Mouse (Mus musculus) forebrain, embryonic 15.5 days (tissue): ENCODE measurements around the gene Prkca. TPM values are rescaled to one million over a fixed set of nuclear protein-coding genes. Genes with fewer than 3 reads are reported as not detected.
A peak's percentile ranks its signal among the peaks of the same experiment; 100 is the strongest.
"Not testable (repeated sequence)": the region's sequence is repeated elsewhere in the genome, so short reads cannot be mapped to it uniquely, and the experiment has no call there.

Source experiments
- ATAC-seq: fragments of 200-750 bp; cut with Nextera tagmentation; replicated peaks from 2 replicates; pipeline ENCODE4 v1.8.0; 2017; ENCODE audit warnings: mild to moderate bottlenecking, moderate TSS enrichment, moderate library complexity
- H3K27ac ChIP-seq: fragments of 300-500 bp; sonication (generic); replicated peaks from 2 replicates; pipeline ENCODE4 v1.5.1; 2015; ENCODE audit warnings: mild to moderate bottlenecking, inconsistent platforms
- H3K27me3 ChIP-seq: fragments of 300-500 bp; sonication (generic); 2 replicates; pipeline ENCODE4 v1.6.1; 2015; ENCODE audit warnings: inconsistent platforms
- H3K36me3 ChIP-seq: fragments of 300-500 bp; sonication (generic); 2 replicates; pipeline ENCODE4 v1.6.1; 2015; ENCODE audit warnings: mild to moderate bottlenecking, inconsistent platforms
- H3K4me1 ChIP-seq: fragments of 300-500 bp; sonication (generic); 2 replicates; pipeline ENCODE4 v1.6.1; 2015; ENCODE audit warnings: inconsistent platforms
- H3K4me2 ChIP-seq: fragments of 300-500 bp; sonication (generic); replicated peaks from 2 replicates; pipeline ENCODE4 v1.6.1; 2015; ENCODE audit warnings: mild to moderate bottlenecking, inconsistent platforms
- H3K4me3 ChIP-seq: fragments of 300-500 bp; sonication (generic); 2 replicates; pipeline ENCODE4 v1.5.1; 2015; ENCODE audit warnings: mild to moderate bottlenecking, inconsistent platforms
- H3K9ac ChIP-seq: fragments of 300-500 bp; sonication (generic); replicated peaks from 2 replicates; pipeline ENCODE4 v1.6.1; 2015; ENCODE audit warnings: mild to moderate bottlenecking, inconsistent platforms
- H3K9me3 ChIP-seq: fragments of 300-500 bp; sonication (generic); 2 replicates; pipeline ENCODE4 v1.6.1; 2016; ENCODE audit warnings: inconsistent platforms
- WGBS: fragments of 180-500 bp; shearing (Covaris S2); methylation state at CpG from one replicate; pipeline ENCODE4 v1.1.7; 2015; ENCODE audit warnings: mixed read lengths; 5-methylcytosine and 5-hydroxymethylcytosine counted together
- polyA plus RNA-seq: library from polyadenylated mRNA; unstranded; fragments of >200 nt; fragmentation: Nextera tagmentation; extraction: Ambion mirVana; gene quantifications from 2 replicates; pipeline ENCODE4 v1.2.1, GENCODE M21; 2015

Gene Prkca
- polyA plus RNA-seq, 1 experiment from 2014 or later: 8.0 TPM

DNA sequence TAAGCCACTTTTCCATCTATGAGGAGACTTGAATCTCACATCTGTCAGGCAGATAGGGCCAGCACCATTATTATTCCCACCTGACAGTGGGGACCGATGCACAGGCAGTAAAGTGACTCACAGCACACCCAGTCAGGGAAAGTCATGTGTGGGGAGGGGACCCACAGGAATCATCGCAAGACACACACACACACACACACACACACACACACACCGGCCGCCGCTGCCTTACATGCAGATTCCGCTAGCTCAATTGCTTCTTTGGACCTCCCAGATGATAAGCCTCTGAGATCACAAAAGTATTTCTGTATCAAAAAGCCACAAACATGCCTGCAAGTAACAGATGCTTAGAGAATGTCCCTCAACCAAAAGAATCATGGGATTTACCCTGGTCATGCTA lies 239.6 kb downstream of the Prkca start:
- no peaks in the 10 kb centered on the region for H3K4me1 ChIP-seq
- ATAC-seq: no peak
- WGBS: 98% methylated on average over 6 of the region's 6 CpGs
- H3K36me3 ChIP-seq: no peaks in the 10 kb centered on the region
- H3K27me3 ChIP-seq: no peaks in the 10 kb centered on the region
- no peak overlapping the region for H3K4me2 ChIP-seq
- H3K27ac ChIP-seq: no peak overlapping the region
- H3K9ac ChIP-seq: no peak overlapping the region
- no peaks in the 10 kb centered on the region for H3K9me3 ChIP-seq
- H3K4me3 ChIP-seq: no peak overlapping the region

GRCm38 (mm10) chr11:108101280-108101950 lies 242.3 kb downstream of the Prkca start:
- Histone ChIP-seq H3K4me2 (no peak overlapping the region), H3K4me3 (no peak overlapping the region), H3K27ac (no peak overlapping the region), H3K4me1 (no peaks in the 10 kb centered on the region), H3K27me3 (no peaks in the 10 kb centered on the region), H3K9me3 (no peaks in the 10 kb centered on the region), H3K36me3 (no peaks in the 10 kb centered on the region), H3K9ac (no peak overlapping the region)
- ATAC-seq: no peak
- WGBS: 84% methylated on average over 8 of the region's 8 CpGs

DNA sequence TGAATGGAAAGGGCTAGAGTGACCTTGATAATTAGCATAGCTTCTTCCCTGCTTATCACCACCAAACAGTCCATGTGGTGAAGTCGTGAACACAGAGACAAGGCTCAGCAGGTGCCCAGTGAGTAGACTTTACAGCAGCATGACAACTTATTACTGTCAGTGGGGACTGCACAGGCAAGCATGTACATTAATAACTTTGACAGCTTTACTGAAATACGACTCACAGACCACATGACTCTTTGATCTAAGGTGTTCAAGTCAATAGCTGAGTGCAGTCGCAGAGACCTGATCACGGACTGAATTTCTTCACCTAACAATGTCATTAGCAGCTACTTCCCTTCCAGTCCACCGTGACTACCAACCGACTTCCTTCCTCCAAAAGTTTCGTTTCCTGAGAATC lies 245.4 kb downstream of the Prkca start:
- 89% methylated on average over 7 of the region's 7 CpGs for WGBS

DNA sequence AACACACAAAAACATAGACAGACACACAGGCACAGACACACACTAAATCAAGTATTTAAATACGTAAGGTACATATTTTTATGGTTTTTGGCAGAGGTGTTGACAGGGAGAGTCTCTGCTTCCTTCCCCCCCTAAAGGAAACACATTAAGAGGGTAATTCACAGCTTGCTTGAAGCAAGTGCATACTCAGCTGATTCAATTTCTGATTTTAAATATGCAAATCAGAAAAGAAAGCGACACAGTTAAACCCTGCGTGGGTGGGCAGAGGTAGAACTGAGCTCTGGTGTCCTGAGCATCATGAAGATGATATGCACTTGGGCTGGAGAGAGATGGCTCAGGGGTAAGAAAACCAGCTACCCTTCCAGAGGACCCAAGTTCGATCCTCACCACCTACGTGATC lies 248.9 kb downstream of the Prkca start:
- peaks cover 6% of the 10 kb centered on the region; the same call in 1 of the 2 replicates for H3K4me1 ChIP-seq
- WGBS: 88% methylated on average over 5 of the region's 5 CpGs
- H3K9me3 ChIP-seq: no peaks in the 10 kb centered on the region
- H3K9ac ChIP-seq: no peak overlapping the region
- no peaks in the 10 kb centered on the region for H3K27me3 ChIP-seq
- no peaks in the 10 kb centered on the region for H3K36me3 ChIP-seq
- H3K27ac ChIP-seq: no peak overlapping the region
- no peak overlapping the region for H3K4me3 ChIP-seq
- ATAC-seq: no peak
- H3K4me2 ChIP-seq: no peak overlapping the region

More for the DNA sequence above, 245.4 kb downstream of the Prkca start:
- H3K9me3 ChIP-seq: no peaks in the 10 kb centered on the region
- H3K27ac ChIP-seq: no peak overlapping the region
- no peak for ATAC-seq
- H3K4me3 ChIP-seq: no peak overlapping the region
- no peaks in the 10 kb centered on the region for H3K36me3 ChIP-seq
- no peaks in the 10 kb centered on the region for H3K4me1 ChIP-seq
- no peak overlapping the region for H3K9ac ChIP-seq
- no peaks in the 10 kb centered on the region for H3K27me3 ChIP-seq
- H3K4me2 ChIP-seq: no peak overlapping the region

GRCm38 (mm10) chr11:108093248-108093647 lies 250.5 kb downstream of the Prkca start:
- Histone ChIP-seq H3K4me1 (peaks cover 6% of the 10 kb centered on the region; the same call in 1 of the 2 replicates), H3K36me3 (no peaks in the 10 kb centered on the region), H3K9ac (no peak overlapping the region), H3K9me3 (no peaks in the 10 kb centered on the region), H3K27ac (no peak overlapping the region), H3K4me3 (no peak overlapping the region), H3K27me3 (no peaks in the 10 kb centered on the region), H3K4me2 (no peak overlapping the region)
- WGBS: 88% methylated on average over 4 of the region's 4 CpGs
- ATAC-seq: no peak

DNA sequence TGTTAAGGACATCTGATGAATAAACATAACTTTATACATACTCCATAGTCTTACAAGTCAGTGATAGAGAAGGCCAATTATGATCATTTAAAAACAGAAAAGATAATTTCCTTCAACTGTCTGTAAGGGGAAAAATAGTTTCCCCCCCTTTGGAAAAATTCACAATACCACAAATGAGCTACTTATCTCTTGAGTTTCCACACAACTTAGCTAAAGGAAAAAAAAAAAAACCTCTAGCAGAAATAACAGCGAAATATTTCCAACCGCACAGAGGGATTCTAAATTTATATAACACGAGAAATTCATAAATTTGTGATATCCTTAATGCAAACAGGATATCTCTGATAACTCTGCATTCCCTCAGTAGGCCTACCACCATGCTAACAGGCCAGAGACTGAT lies 252.5 kb downstream of the Prkca start:
- H3K4me1 ChIP-seq: peaks cover 6% of the 10 kb centered on the region; the same call in 1 of the 2 replicates
- H3K27ac ChIP-seq: no peak overlapping the region
- H3K36me3 ChIP-seq: no peaks in the 10 kb centered on the region
- no peaks in the 10 kb centered on the region for H3K9me3 ChIP-seq
- no peak overlapping the region for H3K4me3 ChIP-seq
- H3K4me2 ChIP-seq: no peak overlapping the region
- 90% methylated on average over 3 of the region's 3 CpGs for WGBS
- H3K27me3 ChIP-seq: no peaks in the 10 kb centered on the region
- ATAC-seq: no peak
- H3K9ac ChIP-seq: no peak overlapping the region

DNA sequence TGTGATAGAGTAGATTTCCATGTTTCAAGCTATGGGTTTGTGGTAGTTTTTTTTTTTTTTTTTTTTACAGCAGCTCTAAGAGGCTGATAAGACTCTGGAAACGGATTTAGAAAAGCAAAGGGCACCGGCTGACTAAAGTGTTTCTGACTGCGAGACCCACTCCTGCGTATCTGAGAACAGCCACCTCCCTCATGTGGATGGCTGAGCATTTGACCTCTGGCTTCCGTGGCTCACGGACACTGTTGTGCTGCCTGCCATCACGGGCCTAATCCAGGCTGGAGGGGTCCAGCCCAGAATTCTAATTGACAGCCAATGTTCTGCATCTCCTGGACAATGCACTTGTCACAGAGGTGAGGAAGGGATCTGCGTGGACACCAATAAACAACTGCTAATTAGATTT lies 253.0 kb downstream of the Prkca start:
- Histone ChIP-seq H3K36me3 (no peaks in the 10 kb centered on the region), H3K9me3 (no peaks in the 10 kb centered on the region), H3K4me1 (peaks cover 6% of the 10 kb centered on the region; the same call in 1 of the 2 replicates), H3K9ac (no peak overlapping the region), H3K4me3 (no peak overlapping the region), H3K4me2 (no peak overlapping the region), H3K27ac (no peak overlapping the region), H3K27me3 (no peaks in the 10 kb centered on the region)
- 30% methylated on average over 8 of the region's 8 CpGs for WGBS
- ATAC-seq: no peak

GRCm38 (mm10) chr11:108088063-108088462 lies 255.7 kb downstream of the Prkca start:
- no peak for ATAC-seq

GRCm38 (mm10) chr11:108087105-108087700 lies 256.5 kb downstream of the Prkca start:
- H3K9ac ChIP-seq, H3K4me1 ChIP-seq, ATAC-seq, H3K4me3 ChIP-seq, H3K4me2 ChIP-seq, H3K9me3 ChIP-seq, H3K27ac ChIP-seq, H3K27me3 ChIP-seq, H3K36me3 ChIP-seq: not testable (repeated sequence)
- 80% methylated on average over 1 of the region's 1 CpGs for WGBS

More at GRCm38 (mm10) chr11:108088063-108088462, 255.7 kb downstream of the Prkca start:
- no peak overlapping the region for H3K27ac ChIP-seq
- H3K27me3 ChIP-seq: no peaks in the 10 kb centered on the region
- H3K9ac ChIP-seq: no peak overlapping the region
- no peaks in the 10 kb centered on the region for H3K36me3 ChIP-seq
- H3K9me3 ChIP-seq: no peaks in the 10 kb centered on the region
- H3K4me2 ChIP-seq: no peak overlapping the region
- H3K4me1 ChIP-seq: peaks cover 6% of the 10 kb centered on the region; the same call in 1 of the 2 replicates
- 89% methylated on average over 5 of the region's 5 CpGs for WGBS
- H3K4me3 ChIP-seq: no peak overlapping the region

DNA sequence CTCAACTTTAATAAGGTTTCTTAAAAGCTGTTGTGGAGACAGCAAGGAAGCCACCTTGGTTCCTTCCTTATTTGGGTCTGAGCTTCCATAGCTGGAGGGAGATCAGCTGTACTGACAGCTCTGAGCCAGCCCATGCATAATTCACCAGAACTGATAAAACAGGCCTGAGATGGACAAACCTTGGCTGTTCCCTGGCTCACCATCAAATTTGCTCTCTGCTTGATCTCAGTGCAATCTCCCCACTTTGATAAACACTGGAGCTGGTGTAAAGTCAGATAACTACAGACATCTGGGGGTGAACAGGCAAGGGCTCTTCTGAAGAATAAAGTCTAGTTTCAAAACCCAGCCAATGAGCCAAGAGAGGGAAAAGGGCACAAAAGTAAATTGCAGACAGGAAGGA lies 261.1 kb downstream of the Prkca start:
- no peak for ATAC-seq
- no peaks in the 10 kb centered on the region for H3K27me3 ChIP-seq

GRCm38 (mm10) chr11:108079946-108080650 lies 263.6 kb downstream of the Prkca start:
- 66% methylated on average over 5 of the region's 5 CpGs for WGBS
- Histone ChIP-seq H3K9ac (no peak overlapping the region), H3K4me3 (no peak overlapping the region), H3K4me2 (no peak overlapping the region), H3K27ac (peak overlapping the region; percentile 1), H3K4me1 (peaks cover 7% of the 10 kb centered on the region; the same call in 1 of the 2 replicates), H3K9me3 (no peaks in the 10 kb centered on the region), H3K27me3 (no peaks in the 10 kb centered on the region), H3K36me3 (no peaks in the 10 kb centered on the region)
- ATAC-seq: no peak

More for the DNA sequence above, 261.1 kb downstream of the Prkca start:
- Histone ChIP-seq H3K36me3 (no peaks in the 10 kb centered on the region), H3K4me2 (no peak overlapping the region), H3K4me1 (peaks cover 7% of the 10 kb centered on the region; the same call in 1 of the 2 replicates), H3K4me3 (no peak overlapping the region), H3K9ac (no peak overlapping the region), H3K9me3 (no peaks in the 10 kb centered on the region), H3K27ac (no peak overlapping the region)

DNA sequence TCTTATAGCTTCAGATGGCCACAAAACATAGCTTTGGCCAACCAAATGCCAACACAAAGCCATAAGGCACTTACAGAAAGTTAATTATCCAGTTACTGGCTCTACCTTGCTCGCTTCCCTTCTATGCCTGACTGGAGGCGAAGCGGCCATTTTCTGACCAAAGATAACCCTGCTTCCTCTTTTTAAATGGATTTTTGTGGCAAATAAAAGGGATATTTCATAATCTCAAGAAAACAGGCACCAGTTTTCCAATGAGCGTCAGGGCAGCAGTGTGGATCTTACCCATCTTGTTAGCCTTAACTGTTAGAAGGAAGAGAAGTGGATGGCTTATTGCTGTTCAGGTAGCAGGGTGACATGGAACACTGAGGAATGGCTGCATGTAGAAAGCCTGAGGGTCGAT lies 264.3 kb downstream of the Prkca start:
- H3K9me3 ChIP-seq: no peaks in the 10 kb centered on the region
- 93% methylated on average over 5 of the region's 5 CpGs for WGBS

More for the DNA sequence above, 264.3 kb downstream of the Prkca start:
- Histone ChIP-seq H3K27me3 (no peaks in the 10 kb centered on the region), H3K27ac (0 out of 2 replicates have a peak overlapping the region, but pooled peaks have one; percentile 1), H3K4me3 (no peak overlapping the region), H3K4me2 (no peak overlapping the region), H3K9ac (no peak overlapping the region), H3K4me1 (peaks cover 7% of the 10 kb centered on the region; the same call in 1 of the 2 replicates), H3K36me3 (no peaks in the 10 kb centered on the region)
- ATAC-seq: no peak
